In the genomic region with DNA sequence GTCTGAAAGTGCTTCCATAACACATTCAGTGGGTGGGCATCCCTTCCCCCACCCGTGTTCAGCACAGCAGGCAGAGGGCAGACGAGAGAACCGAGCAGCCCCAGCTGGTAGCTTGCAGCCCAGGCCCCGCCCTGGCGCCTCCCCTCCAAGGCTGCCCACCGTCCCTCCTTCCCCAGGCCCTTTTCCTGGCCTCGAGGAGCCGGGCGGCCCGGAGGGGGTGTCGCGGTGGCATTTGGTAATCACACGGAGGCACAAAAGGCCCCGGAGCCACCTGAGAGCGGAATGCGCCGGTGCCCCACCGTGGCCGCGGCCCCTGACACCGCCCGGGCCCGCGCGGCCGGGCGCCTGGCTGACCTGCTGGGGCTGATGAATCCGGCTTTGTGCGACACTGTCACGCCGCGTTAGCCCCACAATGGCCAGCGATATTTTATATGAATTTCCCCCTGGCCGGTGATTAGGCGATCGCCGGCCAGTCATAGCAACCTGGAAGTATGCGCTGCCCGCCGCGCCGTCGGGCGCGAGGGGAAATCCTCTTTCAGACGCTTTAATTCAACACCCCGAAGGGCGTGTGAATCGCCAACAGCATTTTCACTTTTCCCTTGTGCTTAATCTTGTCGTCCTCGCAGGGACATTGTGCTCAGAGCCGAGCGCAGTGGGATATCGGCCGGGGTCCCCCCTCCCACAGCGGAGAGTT, we compare ENCODE assay signal across 7 mouse cellular contexts. TPM values are rescaled to one million over a fixed set of nuclear protein-coding genes. Genes with fewer than 3 reads are reported as not detected.
DNase-seq lines count a peak whose midpoint lies in the region; ATAC-seq and TF ChIP-seq lines count a peak whose summit lies in the region.

No protein-coding gene starts in this region.

- no peaks in the 10 kb centered on the region for H3K9me3 ChIP-seq in embryonic facial prominence, embryonic 11.5 days (replicated peaks; ENCODE audit: control insufficient read depth, low read length)
- 0 out of 2 replicates have a peak, but pooled peaks cover 5% of the 10 kb centered on the region for H3K9me3 ChIP-seq in hindbrain, embryonic 12.5 days (replicated peaks)
- H3K9me3 ChIP-seq in limb, embryonic 10.5 days (replicated peaks): 0 out of 2 replicates have a peak, but pooled peaks cover 3% of the 10 kb centered on the region
- peaks cover 3% of the 10 kb centered on the region; the same call in 1 of the 2 replicates for H3K9me3 ChIP-seq in midbrain, embryonic 11.5 days (ENCODE audit: control insufficient read depth, low read length)

- no peaks in the 10 kb centered on the region; the same call in 1 of the 2 replicates for H3K4me1 ChIP-seq in embryonic facial prominence, embryonic 11.5 days (ENCODE audit: control insufficient read depth, insufficient read depth, low read length)
- H3K4me1 ChIP-seq in hindbrain, embryonic 12.5 days: peaks cover 22% of the 10 kb centered on the region
- H3K4me1 ChIP-seq in limb, embryonic 10.5 days: peaks cover 30% of the 10 kb centered on the region
- H3K4me1 ChIP-seq in midbrain, embryonic 11.5 days (ENCODE audit: control insufficient read depth, insufficient read depth, low read length): peaks cover 27% of the 10 kb centered on the region
- H3K4me1 ChIP-seq in testis, adult 2 months (ENCODE audit: control insufficient read depth, insufficient read depth, low read length): peaks cover 9% of the 10 kb centered on the region

- H3K27me3 ChIP-seq in embryonic facial prominence, embryonic 11.5 days (ENCODE audit: control insufficient read depth, insufficient read depth, low read length): peaks cover 8% of the 10 kb centered on the region
- H3K27me3 ChIP-seq in hindbrain, embryonic 12.5 days: peaks cover 58% of the 10 kb centered on the region
- peaks cover 78% of the 10 kb centered on the region for H3K27me3 ChIP-seq in limb, embryonic 10.5 days (ENCODE audit: low read depth, poor library complexity, severe bottlenecking)
- H3K27me3 ChIP-seq in midbrain, embryonic 11.5 days (ENCODE audit: control insufficient read depth, insufficient read depth, low read length): peaks cover 47% of the 10 kb centered on the region
- H3K27me3 ChIP-seq in testis, adult 2 months (ENCODE audit: control insufficient read depth, insufficient read depth, low read length): no peaks in the 10 kb centered on the region

- H3K9ac ChIP-seq in embryonic facial prominence, embryonic 11.5 days (replicated peaks; ENCODE audit: low read length): peak overlapping the region; percentile 57
- peak overlapping the region; percentile 71 for H3K9ac ChIP-seq in hindbrain, embryonic 12.5 days
- H3K9ac ChIP-seq in midbrain, embryonic 11.5 days (ENCODE audit: low read length): peak overlapping the region; percentile 68

- TF ChIP-seq CTCF in testis, adult 2 months (IDR thresholded peaks at IDR 0.05; ENCODE audit: control insufficient read depth, insufficient read depth, insufficient replicate concordance, low read depth, low read length): no peak

- WGBS in embryonic facial prominence, embryonic 11.5 days: 1% methylated on average over 56 of the region's 56 CpGs
- WGBS in hindbrain, embryonic 12.5 days: under 1% methylated on average over 56 of the region's 56 CpGs
- under 1% methylated on average over 56 of the region's 56 CpGs for WGBS in limb, embryonic 10.5 days
- under 1% methylated on average over 56 of the region's 56 CpGs for WGBS in midbrain, embryonic 11.5 days

- no peaks in the 10 kb centered on the region for H3K36me3 ChIP-seq in embryonic facial prominence, embryonic 11.5 days (replicated peaks; ENCODE audit: control insufficient read depth, insufficient read depth, low read depth, low read length)
- H3K36me3 ChIP-seq in hindbrain, embryonic 12.5 days: no peaks in the 10 kb centered on the region
- H3K36me3 ChIP-seq in limb, embryonic 10.5 days: no peaks in the 10 kb centered on the region
- H3K36me3 ChIP-seq in midbrain, embryonic 11.5 days (ENCODE audit: control insufficient read depth, insufficient read depth, low read length): no peaks in the 10 kb centered on the region
- H3K36me3 ChIP-seq in testis, adult 2 months (ENCODE audit: control insufficient read depth, insufficient read depth, low read length): no peaks in the 10 kb centered on the region

- peak overlapping the region; percentile 77 for H3K4me2 ChIP-seq in embryonic facial prominence, embryonic 11.5 days (ENCODE audit: low read depth, low read length)
- peak overlapping the region; percentile 68 for H3K4me2 ChIP-seq in hindbrain, embryonic 12.5 days (replicated peaks)
- H3K4me2 ChIP-seq in midbrain, embryonic 11.5 days: peak overlapping the region; percentile 64

- peak; percentile 68 for DNase-seq in right cerebral cortex, postnatal 4 days
- no peak for DNase-seq in right cerebral cortex, postnatal 25 days
- peak; percentile 56 for DNase-seq in embryonic facial prominence, embryonic 11.5 days (ENCODE audit: low spot score)
- peak; percentile 69 for DNase-seq in limb, embryonic 10.5 days (ENCODE audit: low spot score)
- DNase-seq in midbrain, embryonic 11.5 days (ENCODE audit: low spot score, missing footprints): peak; percentile 97

- no peak overlapping the region for H3K27ac ChIP-seq in embryonic facial prominence, embryonic 11.5 days (replicated peaks; ENCODE audit: low read depth, low read length)
- H3K27ac ChIP-seq in hindbrain, embryonic 12.5 days: peak overlapping the region; percentile 64
- H3K27ac ChIP-seq in limb, embryonic 10.5 days: peak overlapping the region; percentile 75
- peak overlapping the region; percentile 46 for H3K27ac ChIP-seq in midbrain, embryonic 11.5 days (ENCODE audit: low read depth, low read length)
- no peak overlapping the region for H3K27ac ChIP-seq in testis, adult 2 months (ENCODE audit: control insufficient read depth, insufficient read depth, low read depth, low read length)

- no peak for TF ChIP-seq POLR2A in testis, adult 2 months (IDR thresholded peaks at IDR 0.05; ENCODE audit: control insufficient read depth, low read depth, low read length)

- peak; percentile 82 for ATAC-seq in embryonic facial prominence, embryonic 11.5 days (replicated peaks; ENCODE audit: insufficient number of reproducible peaks, low FRiP score, low TSS enrichment, low read depth)
- peak; percentile 90 for ATAC-seq in hindbrain, embryonic 12.5 days (ENCODE audit: low FRiP score)
- ATAC-seq in midbrain, embryonic 11.5 days (ENCODE audit: low FRiP score): peak; percentile 88

- peak overlapping the region; percentile 48 for H3K4me3 ChIP-seq in embryonic facial prominence, embryonic 11.5 days (ENCODE audit: low read depth, low read length)
- H3K4me3 ChIP-seq in hindbrain, embryonic 12.5 days: peak overlapping the region; percentile 43
- H3K4me3 ChIP-seq in limb, embryonic 10.5 days: peak overlapping the region; percentile 60
- H3K4me3 ChIP-seq in midbrain, embryonic 11.5 days (ENCODE audit: low read depth, low read length): peak overlapping the region; percentile 41
- peak overlapping the region; percentile 37 for H3K4me3 ChIP-seq in testis, adult 2 months (ENCODE audit: control insufficient read depth, low read depth, low read length)

RNA-seq across cellular contexts. Expression of gene Wnt3a, which starts 26.5 kb away (rescaled TPM):
- polyA plus RNA-seq in embryonic facial prominence, embryonic 11.5 days (2014; fragmentation: Nextera tagmentation; extraction: Ambion mirVana): 0.39 and 0.77 TPM in 2 replicates
- polyA plus RNA-seq in hindbrain, embryonic 12.5 days (2016; fragmentation: Nextera tagmentation; extraction: Ambion mirVana): 5.0 and 8.0 TPM in 2 replicates
- polyA plus RNA-seq in limb, embryonic 10.5 days (2016; fragmentation: Nextera tagmentation; extraction: Ambion mirVana): 0.14 and 0.53 TPM in 2 replicates
- polyA plus RNA-seq in midbrain, embryonic 11.5 days (2014; fragmentation: Nextera tagmentation; extraction: Ambion mirVana): 1.4 and 2.0 TPM in 2 replicates
- polyA plus RNA-seq in testis, adult 2 months (2012; rRNA removed): 3.1 and 4.3 TPM in 2 replicates

RNA-seq across cellular contexts. Expression of gene Arf1, which starts 35.9 kb away (rescaled TPM):
- 626 and 650 TPM in 2 replicates for polyA plus RNA-seq in embryonic facial prominence, embryonic 11.5 days (2014; fragmentation: Nextera tagmentation; extraction: Ambion mirVana)
- polyA plus RNA-seq in hindbrain, embryonic 12.5 days (2016; fragmentation: Nextera tagmentation; extraction: Ambion mirVana): 590 and 625 TPM in 2 replicates
- polyA plus RNA-seq in limb, embryonic 10.5 days (2016; fragmentation: Nextera tagmentation; extraction: Ambion mirVana): 648 and 692 TPM in 2 replicates
- 574 and 583 TPM in 2 replicates for polyA plus RNA-seq in midbrain, embryonic 11.5 days (2014; fragmentation: Nextera tagmentation; extraction: Ambion mirVana)
- polyA plus RNA-seq in testis, adult 2 months (2012; rRNA removed): 243 and 247 TPM in 2 replicates

RNA-seq across cellular contexts. Expression of gene Wnt9a, which starts 42.7 kb away (rescaled TPM):
- polyA plus RNA-seq in embryonic facial prominence, embryonic 11.5 days (2014; fragmentation: Nextera tagmentation; extraction: Ambion mirVana): 1.6 and 1.8 TPM in 2 replicates
- 6.1 and 6.9 TPM in 2 replicates for polyA plus RNA-seq in hindbrain, embryonic 12.5 days (2016; fragmentation: Nextera tagmentation; extraction: Ambion mirVana)
- polyA plus RNA-seq in limb, embryonic 10.5 days (2016; fragmentation: Nextera tagmentation; extraction: Ambion mirVana): 1.2 and 1.8 TPM in 2 replicates
- polyA plus RNA-seq in midbrain, embryonic 11.5 days (2014; fragmentation: Nextera tagmentation; extraction: Ambion mirVana): 4.0 and 4.8 TPM in 2 replicates
- 0.40 and 0.63 TPM in 2 replicates for polyA plus RNA-seq in testis, adult 2 months (2012; rRNA removed)

RNA-seq across cellular contexts. Expression of gene 2310033P09Rik, which starts 55.9 kb away (rescaled TPM):
- polyA plus RNA-seq in embryonic facial prominence, embryonic 11.5 days (2014; fragmentation: Nextera tagmentation; extraction: Ambion mirVana): 35.7 and 36.8 TPM in 2 replicates
- polyA plus RNA-seq in hindbrain, embryonic 12.5 days (2016; fragmentation: Nextera tagmentation; extraction: Ambion mirVana): 29.6 and 31.9 TPM in 2 replicates
- polyA plus RNA-seq in limb, embryonic 10.5 days (2016; fragmentation: Nextera tagmentation; extraction: Ambion mirVana): 35.1 and 40.2 TPM in 2 replicates
- 41.7 and 42.0 TPM in 2 replicates for polyA plus RNA-seq in midbrain, embryonic 11.5 days (2014; fragmentation: Nextera tagmentation; extraction: Ambion mirVana)
- polyA plus RNA-seq in testis, adult 2 months (2012; rRNA removed): 11.1 and 13.3 TPM in 2 replicates

Comparison
In these comparisons a context has a peak if more than half of its experiments do, and no peak if none do; other contexts are left out.
1. H3K27ac ChIP-seq: peak in hindbrain, embryonic 12.5 days (single experiment), limb, embryonic 10.5 days (single experiment) and midbrain, embryonic 11.5 days (single experiment); none in embryonic facial prominence, embryonic 11.5 days (single experiment) and testis, adult 2 months (single experiment).
2. Peak in every context shown above with its lines, with median percentiles within 50 percentile points of each other: ATAC-seq, H3K4me2 ChIP-seq, H3K4me3 ChIP-seq and H3K9ac ChIP-seq.